Mouse (Mus musculus) ZHBTc4 (cell line): ENCODE results near the gene Ccm2.

ENCODE experiments used
- DNase-seq: peaks from one replicate; pipeline ENCODE4 v3.0.0-alpha.2; 2011; ENCODE audit warnings: low read depth, low spot score

Ccm2 gene

DNA sequence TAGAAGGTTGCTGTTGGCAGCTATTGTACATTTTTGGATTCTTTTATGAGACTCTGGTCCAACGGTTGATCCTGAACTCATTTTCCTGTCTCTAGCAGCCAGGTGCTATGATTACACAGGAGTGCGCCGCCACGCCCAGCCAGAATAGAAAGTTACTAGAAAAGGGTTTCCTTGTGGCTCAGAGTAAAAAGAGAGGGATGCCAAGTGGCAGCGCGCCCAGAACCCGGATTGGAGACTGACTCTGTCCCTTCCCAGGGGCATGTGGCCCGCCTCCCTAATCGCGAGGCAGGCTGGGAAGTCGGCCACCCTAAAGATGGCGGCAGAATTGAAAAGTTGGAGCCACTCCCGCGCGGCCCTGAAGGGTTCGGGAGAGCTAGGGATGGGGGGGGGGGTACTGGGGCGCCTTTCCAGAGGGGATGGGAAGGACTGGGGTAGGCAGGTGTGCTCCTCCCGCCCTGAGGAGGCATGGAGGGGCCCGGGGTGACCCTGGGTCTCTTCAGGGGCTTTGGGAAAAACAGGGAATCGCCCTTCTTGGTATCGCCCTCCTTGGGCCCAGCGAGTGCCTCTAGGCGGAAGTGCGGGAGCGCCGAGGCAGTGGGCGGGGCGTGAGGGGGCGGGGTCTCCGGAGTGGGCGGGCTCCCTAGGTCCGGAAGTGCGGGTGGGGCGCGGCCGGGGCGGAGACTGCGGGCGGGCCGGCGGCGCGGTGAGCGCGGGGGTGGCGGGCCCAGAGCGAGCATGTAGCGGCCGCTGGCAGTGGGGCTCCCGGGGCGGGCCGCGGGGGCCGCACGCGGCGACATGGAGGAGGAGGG is at the start of gene Ccm2:
Gene Ccm2 (plus strand): TSS at position 683 of the 809 bp plus-strand sequence.
- DNase-seq = peak; percentile 96

DNA sequence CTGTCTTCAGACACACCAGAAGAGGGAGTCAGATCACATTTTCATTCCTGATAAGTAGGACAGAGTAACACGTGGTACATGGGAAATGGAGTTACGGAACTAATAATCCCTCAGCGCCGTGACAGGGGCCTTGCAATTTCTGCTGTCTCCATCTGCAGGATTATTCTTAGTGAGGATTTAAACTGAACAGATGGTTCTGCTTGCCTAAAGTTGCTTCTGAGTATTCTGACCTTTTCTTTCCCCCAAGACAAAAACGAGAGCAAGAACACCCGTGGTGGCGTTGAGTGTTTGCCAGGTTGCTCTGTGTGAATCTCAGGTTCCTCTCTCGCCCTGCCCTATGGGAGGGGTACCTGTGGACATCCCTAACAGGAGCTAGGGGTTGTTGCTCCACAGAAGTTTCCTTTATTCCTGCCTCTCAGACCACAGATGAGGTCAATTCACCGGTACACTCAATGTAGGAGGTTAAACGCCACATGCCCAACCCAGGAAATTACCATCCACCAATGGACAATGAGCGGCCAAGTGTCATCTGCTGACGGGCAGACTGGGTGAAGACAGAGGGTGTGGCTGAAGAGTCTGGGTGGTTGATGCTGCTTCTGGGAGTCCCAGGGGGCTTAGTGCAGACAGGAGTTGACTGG is 49.3 kb upstream of the Ccm2 start:
- DNase-seq = no peak

DNA sequence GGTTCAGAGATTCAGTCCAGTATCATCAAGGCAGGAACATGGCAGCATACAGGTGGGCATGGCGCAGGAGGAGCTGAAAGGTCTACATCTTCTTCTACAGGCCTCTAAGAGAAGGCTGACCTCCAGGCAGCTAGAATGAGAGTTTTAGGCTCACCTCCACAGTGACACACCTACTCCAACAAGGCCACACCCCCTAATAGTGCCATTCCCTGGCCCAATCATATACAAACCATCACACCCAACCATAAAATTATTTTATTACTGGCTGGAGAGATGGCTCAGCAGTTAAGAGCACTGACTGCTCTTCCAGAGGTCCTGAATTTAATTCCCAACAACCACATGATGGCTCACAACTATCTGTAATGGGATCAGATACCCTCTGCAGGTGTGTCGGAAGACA is 44.2 kb upstream of the Ccm2 start:
- no peak for DNase-seq

DNA sequence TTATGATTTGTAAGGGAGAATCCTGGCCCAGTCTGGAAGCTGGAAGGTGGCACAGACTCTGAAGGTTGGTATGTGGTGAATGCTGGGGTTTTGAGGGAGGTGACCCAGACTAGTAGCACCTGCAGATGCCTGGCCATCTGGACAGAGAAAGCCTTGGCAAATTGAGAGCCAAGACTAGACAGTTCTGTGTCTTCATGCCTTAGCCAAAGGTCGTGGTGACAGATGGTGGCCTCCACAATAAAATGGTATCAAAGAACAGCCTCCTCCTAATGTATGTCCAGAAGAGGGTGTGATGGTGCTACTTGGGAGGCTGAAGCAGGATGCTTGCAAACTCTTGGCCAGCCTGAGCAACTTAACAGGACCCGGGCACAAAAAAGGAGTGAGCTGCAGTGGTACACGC is 42.5 kb upstream of the Ccm2 start:
- no peak for DNase-seq

DNA sequence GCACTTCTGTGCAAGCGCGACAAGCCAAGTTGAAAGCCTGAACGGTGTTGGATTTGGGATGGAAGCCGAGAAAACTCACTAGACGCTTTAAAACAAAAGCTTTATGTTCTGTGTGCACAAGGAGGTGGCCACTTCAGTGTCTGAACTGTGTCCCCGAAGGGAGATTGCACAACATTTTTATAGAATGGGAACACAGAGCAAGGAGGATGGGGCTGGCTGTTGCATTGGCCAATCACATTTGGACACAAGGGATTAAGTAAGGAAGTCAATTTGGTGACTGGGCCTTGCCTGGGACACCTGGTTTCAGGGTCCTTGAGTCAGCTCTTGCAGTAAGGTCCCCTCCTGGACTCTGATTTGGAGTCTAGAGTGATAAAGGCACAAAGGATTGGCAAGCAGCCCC is 42.0 kb upstream of the Ccm2 start:
- no peak for DNase-seq

DNA sequence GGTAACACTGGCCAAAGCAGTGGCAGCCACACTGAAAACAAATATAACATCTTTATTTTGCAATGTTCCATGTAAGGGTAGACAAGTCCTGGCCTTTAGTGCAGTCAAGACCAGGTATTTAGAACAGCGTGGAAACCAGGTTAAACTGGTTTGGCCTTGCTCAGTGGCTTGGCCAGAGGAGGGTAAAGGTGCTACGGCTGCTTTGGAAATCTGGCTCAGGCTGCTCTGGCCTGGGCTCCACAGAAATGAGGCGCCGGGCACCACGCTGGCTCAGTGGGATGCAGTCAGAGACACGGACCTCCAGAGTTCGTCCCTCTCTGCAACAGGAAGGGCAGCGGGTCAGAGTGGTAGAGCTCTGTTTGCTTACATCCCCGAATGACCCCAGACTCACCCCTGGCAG is 40.2 kb upstream of the Ccm2 start:
- no peak for DNase-seq

DNA sequence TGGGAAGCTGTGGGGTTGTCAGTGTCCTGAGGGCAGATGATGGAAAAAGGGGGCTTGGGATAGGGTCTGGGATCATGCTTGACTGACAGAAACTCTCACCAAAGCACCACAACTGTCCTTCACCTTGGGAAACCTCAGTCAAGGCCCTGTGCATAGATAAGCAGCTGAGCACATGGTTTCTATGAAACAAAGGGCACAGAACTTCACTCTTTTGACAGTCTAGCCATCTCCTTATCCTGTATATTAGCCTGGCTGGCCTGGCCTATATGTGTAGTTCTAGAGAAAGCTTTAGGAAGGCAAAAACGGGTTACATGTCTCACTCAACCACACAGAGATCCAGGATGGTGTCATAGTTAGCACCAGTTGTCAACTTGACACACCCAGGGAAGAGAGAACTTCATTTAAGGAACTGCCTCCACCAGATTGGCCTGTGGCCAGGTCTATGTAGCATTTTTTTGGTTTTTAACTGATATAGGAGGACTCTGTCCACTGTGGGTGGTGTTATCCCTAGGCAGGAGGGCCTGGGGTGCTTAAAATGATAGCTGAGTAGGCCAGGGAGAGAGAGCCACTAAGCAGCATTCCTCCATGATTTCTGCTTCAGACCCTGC is 38.3 kb upstream of the Ccm2 start:
- DNase-seq = no peak

DNA sequence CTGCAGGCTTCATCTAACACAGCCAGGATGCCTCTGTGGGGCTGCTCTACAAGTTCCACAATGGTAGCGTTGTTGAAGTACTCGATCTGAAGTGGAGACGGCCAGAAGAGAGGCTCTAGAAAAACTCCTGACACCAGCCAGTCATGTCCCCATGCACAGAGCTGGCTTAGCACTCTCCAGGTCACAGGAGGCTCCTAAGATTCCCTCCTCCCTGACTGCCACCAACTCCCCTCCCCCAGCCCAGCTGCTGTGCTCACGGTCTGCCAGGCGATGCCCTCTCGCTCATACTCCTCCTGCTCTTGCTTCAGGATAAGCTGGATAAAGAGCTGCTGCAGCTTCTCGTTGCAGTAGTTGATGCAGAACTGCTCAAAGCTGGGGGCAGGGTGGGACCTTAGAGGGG is 31.9 kb upstream of the Ccm2 start:
- DNase-seq = no peak

DNA sequence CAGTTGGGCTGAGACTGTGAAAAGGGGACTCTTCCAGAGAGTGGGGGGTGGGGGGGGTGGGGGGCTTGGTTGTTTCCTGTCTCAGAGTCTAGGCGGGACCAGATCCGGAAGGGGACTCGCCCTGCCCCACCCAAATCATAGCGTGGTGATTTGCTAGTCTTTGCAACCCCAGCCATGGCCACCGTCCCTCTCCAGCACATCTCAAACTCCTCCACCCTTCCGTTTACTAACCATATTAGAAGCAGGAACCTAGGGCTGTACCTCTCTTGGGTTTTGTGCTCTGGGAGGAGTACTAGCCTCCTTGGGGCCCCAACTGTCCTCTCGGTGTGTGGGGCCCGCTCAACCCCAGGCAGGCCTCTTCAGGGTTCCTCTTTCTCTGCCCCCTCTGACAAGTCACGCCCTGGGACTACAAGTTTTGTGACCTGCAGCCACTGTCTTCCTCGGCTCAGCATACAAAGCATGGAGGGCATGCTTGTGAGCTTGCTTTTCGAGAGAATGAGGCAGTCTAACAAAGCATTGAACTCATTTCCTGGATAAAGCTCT is 27.1 kb upstream of the Ccm2 start:
- no peak for DNase-seq

DNA sequence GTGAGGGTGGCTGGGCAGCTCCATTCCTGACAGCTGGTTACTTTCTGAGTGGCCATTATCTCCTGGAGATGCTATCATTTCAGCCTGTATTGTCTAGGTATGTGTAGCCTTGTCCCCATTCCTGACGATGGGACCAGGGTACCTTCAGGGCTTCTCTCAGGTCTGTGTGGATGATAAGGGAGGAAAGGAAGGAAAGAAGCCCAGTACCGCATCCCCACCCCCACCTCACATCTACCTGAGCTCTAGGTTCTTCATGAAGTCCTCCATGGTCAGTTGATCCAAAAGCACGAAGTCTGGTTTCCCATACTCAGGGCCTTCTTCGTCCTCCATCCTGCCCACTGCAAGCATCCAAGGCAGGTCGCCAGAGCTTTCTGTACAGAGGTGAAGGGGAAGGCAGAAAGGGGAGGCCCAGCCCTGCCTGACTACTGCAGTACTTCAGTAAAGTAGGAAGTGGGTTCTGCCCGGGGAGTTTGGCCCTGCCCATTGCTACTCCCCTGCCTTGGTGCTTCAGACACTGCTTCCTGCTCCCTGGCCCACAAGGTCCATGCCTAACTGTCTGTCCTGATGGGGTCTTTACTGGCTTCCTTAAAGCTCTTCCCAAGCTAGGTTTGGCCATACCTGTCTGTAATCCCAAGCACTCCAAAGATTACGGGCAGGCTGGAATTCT is 26.0 kb upstream of the Ccm2 start, which contains the start of gene Myo1g:
Gene Myo1g (minus strand): TSS at position 459 of the 667 bp plus-strand sequence.
- DNase-seq = no peak

DNA sequence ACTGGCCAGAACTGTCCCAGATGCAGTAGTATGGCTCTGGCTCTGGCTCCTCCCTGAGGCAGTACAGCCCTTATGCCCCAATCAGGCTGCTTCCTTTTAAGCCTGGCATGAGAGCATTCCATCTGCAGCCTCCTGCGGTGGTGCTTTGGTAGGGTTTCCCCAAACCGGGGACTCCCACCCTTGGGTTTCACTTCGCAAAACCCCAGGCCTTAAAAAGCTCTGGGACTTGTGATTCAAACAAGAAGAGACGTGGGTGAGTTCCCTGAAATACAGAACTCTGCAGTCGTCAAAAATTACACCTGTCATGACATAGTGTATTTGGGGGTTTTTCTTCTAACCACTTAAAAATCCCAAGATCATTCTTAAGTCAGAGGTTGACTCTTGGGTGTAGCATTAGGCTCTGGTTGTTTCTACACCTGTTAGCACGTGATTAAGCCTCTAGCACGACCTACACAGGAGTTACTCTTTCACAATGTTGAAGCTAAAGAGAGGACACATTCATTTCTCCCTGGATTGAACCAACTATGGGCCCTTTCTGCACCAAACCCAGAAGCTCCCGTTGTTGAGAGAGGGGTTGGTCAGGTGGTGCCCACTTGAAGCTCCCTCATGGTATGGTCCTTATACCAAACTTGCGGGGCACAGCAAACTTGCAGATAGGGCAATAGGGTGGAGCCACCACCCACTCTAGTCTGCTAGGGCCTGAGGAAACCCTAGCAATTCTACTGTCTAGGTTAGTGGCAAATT is 23.7 kb upstream of the Ccm2 start:
- peak; percentile 36 for DNase-seq

DNA sequence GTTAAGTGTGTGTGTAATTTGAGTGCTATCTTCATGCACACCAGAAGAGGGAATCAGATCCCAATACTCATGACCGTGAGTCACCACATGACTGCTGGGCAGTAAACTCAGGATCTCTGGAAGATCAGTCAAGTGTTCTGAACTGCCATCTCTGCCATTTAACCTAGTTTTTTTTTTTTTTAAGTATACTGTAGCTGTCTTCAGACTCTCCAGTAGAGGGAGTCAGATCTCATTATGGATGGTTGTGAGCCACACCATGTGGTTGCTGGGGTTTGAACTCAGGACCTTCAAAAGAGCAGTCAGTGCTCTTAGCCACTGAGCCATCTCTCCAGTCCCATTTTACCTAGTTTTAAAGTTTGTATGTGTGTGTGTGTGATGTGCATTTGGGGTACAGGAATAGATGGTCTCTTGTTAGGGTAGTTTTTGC is 23.0 kb upstream of the Ccm2 start:
- peak; percentile 78 for DNase-seq

DNA sequence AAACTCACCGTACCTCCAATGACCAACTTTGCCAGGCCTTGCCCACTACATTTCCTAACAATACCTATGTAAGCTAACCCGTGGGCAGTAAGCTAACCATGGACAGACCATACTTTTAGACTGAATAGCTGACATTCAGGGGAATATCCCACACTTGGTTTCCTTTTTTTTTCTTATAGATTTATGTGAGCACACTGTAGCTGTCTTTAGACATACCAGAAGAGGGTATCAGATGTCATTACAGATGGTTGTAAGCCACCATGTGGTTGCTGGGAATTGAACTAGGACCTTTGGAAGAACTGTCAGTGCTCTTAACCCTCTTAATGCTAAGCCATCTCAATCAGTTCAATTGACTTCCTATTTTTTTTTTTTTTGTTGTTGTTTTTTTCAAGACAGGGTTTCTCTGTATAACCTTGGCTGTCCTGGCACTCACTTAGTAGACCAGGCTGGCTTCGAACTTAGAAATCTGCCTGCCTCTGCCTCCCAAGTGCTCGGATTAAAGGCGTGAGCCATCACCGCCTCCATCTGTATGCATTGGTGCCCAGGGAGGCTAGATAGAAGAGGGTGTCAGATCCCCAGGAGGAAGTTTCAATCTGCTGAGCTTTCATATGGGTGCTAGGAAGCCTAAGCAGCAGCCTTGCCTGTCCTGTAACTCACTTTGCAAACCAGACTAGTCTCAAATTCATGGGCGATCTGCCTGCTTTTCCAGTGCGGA is 22.4 kb upstream of the Ccm2 start:
- peak; percentile 47 for DNase-seq

DNA sequence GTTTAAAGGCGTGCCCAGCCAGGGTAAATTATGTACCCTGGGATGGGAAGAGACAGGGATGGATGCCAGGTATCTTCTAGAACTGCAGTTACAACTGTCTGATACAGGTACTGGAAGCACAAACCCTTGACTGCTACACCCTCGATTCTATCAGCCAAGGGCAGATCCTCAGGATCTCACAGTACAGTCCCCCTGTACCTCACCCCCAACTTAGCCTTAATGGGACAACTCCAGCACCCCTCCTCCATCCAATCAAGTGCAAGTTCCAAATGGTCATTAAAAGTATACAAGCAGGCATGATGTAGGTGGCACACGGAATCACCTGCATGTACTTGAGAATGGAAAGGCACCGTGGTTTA is 21.8 kb upstream of the Ccm2 start:
- peak; percentile 58 for DNase-seq

DNA sequence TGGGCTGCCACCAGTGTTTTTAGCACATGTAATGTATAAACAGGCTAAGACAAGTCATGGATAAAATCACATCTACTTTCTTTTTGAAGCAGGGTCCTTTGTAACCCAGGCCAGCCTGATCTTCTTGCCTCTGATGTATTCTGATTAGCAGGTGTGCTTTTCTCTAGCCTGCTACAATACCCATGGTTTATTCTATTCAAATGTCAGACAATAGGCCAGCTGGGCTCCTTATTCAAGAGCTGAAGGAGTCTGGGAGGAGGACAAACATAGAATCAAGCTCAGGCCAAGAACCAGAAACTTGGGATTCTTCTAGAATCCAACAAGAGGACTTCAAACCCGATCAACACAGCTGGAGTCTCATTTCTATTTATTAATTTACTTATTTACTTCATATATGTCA is 21.4 kb upstream of the Ccm2 start:
- DNase-seq = peak; percentile 65

DNA sequence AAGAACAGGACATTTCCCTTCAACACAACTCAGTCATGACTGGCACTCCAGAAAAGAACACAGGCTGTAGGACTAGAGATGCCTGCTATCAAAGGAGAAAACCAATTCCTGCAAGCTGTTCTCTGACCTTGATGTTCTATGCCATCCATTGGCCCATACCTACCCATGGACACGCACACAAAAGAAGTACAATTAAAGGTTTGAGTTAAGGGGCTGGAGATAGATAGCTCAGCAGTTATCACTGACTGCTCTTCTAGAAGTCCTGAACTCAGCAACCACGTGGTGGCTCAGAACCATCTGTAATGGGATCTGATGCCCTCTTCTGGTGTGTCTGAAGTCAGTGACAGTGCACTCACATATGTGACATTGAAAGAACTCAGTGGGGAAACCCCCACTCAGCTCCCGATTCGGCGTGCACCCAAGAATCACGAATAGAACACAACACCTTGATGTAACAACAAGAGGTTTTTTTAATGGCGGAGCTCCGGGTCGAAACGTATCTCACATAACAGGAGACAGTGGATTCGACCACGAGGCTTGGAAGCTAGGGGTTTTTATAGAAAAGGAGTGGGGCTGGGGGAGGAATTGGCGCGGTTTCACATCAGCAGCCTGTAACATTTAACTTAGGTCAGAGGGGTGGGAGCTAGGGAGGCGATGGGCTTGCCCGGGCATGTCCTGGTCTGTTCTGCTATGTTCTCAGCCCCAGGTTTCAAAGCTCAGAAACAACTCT is 20.0 kb upstream of the Ccm2 start:
- peak; percentile 59 for DNase-seq

DNA sequence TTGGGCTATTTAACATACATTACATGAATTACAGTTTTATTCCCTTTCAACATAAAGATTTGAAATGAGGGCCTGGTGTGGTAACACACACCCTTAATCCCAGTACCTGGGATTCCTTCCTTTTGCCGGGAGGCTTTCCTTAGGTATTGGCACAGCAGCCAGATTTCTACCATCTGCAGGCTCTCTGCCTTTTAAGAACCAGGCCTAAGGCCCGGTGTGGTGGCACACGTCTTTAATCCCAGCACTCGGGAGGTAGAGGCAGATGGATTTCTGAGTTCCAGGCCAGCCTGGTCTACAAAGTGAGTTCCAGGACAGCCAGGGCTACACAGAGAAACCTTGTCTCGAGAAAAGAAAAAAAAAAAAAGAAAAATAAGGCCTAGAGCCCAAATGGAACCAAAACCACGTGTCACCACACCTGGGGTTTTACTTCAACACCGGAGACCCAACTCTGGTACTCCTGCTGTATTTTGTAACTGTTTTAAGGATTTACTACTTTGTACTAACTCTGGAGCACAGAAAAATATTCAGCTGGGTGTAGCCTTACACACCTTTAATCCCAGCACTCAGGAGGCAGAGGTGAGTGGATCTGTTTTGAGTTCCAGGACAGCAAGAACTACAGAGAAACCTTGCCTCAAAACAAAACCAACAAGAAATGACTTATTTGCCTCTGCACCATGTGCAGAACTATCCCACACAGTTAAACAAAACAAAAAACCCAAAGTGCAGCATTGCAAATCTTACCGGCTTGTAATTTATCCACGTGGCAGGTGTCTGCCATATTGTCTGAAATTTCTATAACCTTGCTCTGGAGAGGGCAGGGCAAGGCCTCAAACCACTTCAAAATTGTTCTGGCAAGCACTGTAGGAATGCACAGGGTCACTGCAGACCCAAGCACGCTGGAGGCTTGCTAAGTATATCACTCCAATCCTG is 19.2 kb upstream of the Ccm2 start:
- DNase-seq = peak; percentile 54

DNA sequence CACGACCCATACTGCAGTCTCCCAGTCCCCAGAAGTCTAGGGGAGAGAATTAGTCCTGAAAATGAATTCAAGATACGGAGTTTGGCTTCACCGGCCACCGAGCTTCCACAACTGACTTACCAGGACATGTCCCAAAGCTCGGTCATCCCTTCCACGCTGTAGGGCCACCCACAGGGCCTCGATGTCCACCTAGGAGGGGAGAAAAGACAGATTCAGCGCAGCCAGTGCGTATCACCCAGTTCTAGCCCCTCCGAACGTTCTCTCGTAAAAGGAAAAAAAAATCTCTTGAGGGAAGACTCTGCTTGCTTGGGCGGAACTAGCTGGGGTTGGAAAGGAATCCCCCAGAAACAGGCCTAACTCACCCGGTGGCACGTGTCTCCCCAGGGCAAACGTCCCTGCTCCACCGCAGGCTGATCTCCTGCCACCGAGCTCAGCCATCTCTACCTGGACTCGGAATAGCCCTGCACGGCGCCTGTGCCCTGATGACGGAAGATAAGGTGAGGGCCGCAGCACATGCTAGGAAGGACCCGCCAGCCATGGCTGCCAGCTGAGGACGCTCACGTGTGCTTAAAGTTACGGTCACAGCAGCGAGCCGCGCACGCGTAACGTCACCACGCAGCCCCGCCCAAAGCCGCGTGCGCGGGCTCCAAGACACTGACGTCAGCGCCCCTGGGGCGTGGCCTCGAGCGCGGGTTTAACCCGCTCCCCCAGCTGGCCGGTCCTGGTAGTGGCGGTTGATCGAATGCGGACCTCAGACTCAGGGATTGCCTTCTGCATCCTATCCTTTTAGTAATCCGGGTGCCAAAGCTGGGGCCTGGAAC is 18.3 kb upstream of the Ccm2 start:
- peak; percentile 99 for DNase-seq
